Mouse (Mus musculus): ENCODE measurements at regions not wholly inside any gene's neighbourhood (a gene's known extent, or its start where the extent isn't known, plus 50 kb on each side); places are given as distances from the start of the nearest gene placed in this dataset.
"Not testable (repeated sequence)": the region's sequence is repeated elsewhere in the genome, so short reads cannot be mapped to it uniquely, and the experiment has no call there.

- H3K4me1 ChIP-seq (ENCODE audit: control insufficient read depth in 2 of 2, insufficient read depth in 2 of 2, low read length in 2 of 2, poor library complexity in 1 of 2); in situ Hi-C loops (cut with MboI; ENCODE audit: low sequenced_read_pairs in 2 of 2, unreplicated experiment in 2 of 2); H3K36me3 ChIP-seq (ENCODE audit: control insufficient read depth, insufficient read depth, low read length, poor library complexity, severe bottlenecking); DNase-seq (ENCODE audit: low read depth, low spot score); H3K9ac ChIP-seq (ENCODE audit: insufficient read depth, low read depth, low read length, poor library complexity, severe bottlenecking); H3K4me3 ChIP-seq (ENCODE audit: insufficient read depth in 1 of 2, low read depth in 1 of 2, low read length in 2 of 2, poor library complexity in 1 of 2, severe bottlenecking in 1 of 2); H3K9me3 ChIP-seq (ENCODE audit: control insufficient read depth, insufficient read depth, low read depth, low read length); H3K27ac ChIP-seq (ENCODE audit: insufficient read depth, low read depth, low read length, poor library complexity, severe bottlenecking): not testable (repeated sequence)
These were observed 1214.2 kb downstream of the Adam6a start for GRCm38 (mm10) chr12:114757948-114758347.

DNA sequence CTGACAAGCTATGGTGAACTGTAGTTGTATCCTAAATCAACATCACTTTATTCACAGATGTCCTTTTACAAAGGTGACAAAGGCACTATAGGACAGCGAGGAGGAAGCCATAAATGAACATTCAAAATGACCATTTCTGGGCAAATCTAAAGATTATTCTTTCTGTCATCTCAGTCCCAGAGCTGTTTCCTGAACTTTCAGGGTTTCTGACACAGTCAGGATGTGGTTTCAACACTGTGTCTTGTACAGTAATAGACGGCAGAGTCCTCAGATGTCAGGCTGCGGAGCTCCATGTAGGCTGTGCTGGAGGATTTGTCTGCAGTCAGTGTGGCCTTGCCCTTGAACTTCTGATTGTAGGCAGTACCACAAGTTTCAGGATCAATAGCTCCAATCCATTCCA is 1220.5 kb downstream of the Adam6a start:
- H3K36me3 ChIP-seq (ENCODE audit: control insufficient read depth, insufficient read depth, low read length, poor library complexity, severe bottlenecking); H3K4me1 ChIP-seq (ENCODE audit: control insufficient read depth in 2 of 2, insufficient read depth in 2 of 2, low read length in 2 of 2, poor library complexity in 1 of 2); H3K9me3 ChIP-seq (ENCODE audit: control insufficient read depth, insufficient read depth, low read depth, low read length); H3K27ac ChIP-seq (ENCODE audit: insufficient read depth, low read depth, low read length, poor library complexity, severe bottlenecking); in situ Hi-C loops (cut with MboI; ENCODE audit: low sequenced_read_pairs in 2 of 2, unreplicated experiment in 2 of 2); H3K4me3 ChIP-seq (ENCODE audit: insufficient read depth in 1 of 2, low read depth in 1 of 2, low read length in 2 of 2, poor library complexity in 1 of 2, severe bottlenecking in 1 of 2); DNase-seq (ENCODE audit: low read depth, low spot score); H3K9ac ChIP-seq (ENCODE audit: insufficient read depth, low read depth, low read length, poor library complexity, severe bottlenecking): not testable (repeated sequence)

- H3K27ac ChIP-seq (ENCODE audit: insufficient read depth, low read depth, low read length, poor library complexity, severe bottlenecking): not testable (repeated sequence)
- in situ Hi-C loops (cut with MboI; ENCODE audit: low sequenced_read_pairs in 2 of 2, unreplicated experiment in 2 of 2): loop anchor here in 1 of 2 experiments (10.0 kb wide), 1 partner anchor 101 kb away; no protein-coding TSS in a partner anchor
These were observed 1231.7 kb downstream of the Adam6a start for GRCm38 (mm10) chr12:114775414-114775813.

DNA sequence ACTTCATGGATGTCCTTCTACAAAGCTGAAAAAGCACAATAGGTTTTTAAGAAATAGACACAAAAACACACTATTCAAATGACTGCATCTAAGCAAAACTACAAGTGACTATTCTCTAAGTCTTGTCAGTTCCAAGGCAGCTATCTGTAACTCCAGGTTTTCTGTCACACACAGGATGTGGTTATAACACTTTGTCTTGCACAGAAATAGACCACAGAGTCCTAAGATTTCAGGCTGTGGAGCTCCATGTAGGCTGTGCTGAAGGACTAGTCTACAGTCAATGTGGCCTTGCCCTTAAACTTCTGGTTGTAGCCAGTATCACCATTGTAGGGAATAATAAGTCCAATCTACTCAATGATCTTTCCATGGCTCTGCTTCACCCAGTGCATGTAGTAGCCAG is 1243.1 kb upstream of the Zfp386 start:
- Histone ChIP-seq H3K9me3 (ENCODE audit: control insufficient read depth, insufficient read depth, low read depth, low read length) (no peaks in the 10 kb centered on the region), H3K27ac (ENCODE audit: insufficient read depth, low read depth, low read length, poor library complexity, severe bottlenecking) (no peak overlapping the region), H3K9ac (ENCODE audit: insufficient read depth, low read depth, low read length, poor library complexity, severe bottlenecking) (no peak overlapping the region), H3K36me3 (ENCODE audit: control insufficient read depth, insufficient read depth, low read length, poor library complexity, severe bottlenecking) (no peaks in the 10 kb centered on the region), H3K4me1 (ENCODE audit: control insufficient read depth in 2 of 2, insufficient read depth in 2 of 2, low read length in 2 of 2, poor library complexity in 1 of 2) (no peaks in the 10 kb centered on the region), H3K4me3 (ENCODE audit: insufficient read depth in 1 of 2, low read depth in 1 of 2, low read length in 2 of 2, poor library complexity in 1 of 2, severe bottlenecking in 1 of 2) (no peak overlapping the region)
- DNase-seq (ENCODE audit: low read depth, low spot score): no peak
- in situ Hi-C loops (cut with MboI; ENCODE audit: low sequenced_read_pairs in 2 of 2, unreplicated experiment in 2 of 2): loop anchor here in 1 of 2 experiments (10.0 kb wide), 1 partner anchor 110 kb away; no protein-coding TSS in a partner anchor
- TF ChIP-seq ZC3H11A (IDR thresholded peaks at IDR 0.05; ENCODE audit: borderline replicate concordance, low read depth, low read length): no peak
- TF ChIP-seq ZNF384 (IDR thresholded peaks at IDR 0.05; ENCODE audit: low read depth, low read length): no peak
- TF ChIP-seq HCFC1 (IDR thresholded peaks at IDR 0.05; ENCODE audit: borderline replicate concordance, insufficient read depth, low read length): no peak
- no peak for TF ChIP-seq MAFK (IDR thresholded peaks at IDR 0.05; ENCODE audit: insufficient read depth, low read depth, low read length)
- no peak for TF ChIP-seq CHD2 (IDR thresholded peaks at IDR 0.05; ENCODE audit: low read depth, low read length)

More at GRCm38 (mm10) chr12:114775414-114775813, 1231.7 kb downstream of the Adam6a start:
- H3K4me1 ChIP-seq (ENCODE audit: control insufficient read depth in 2 of 2, insufficient read depth in 2 of 2, low read length in 2 of 2, poor library complexity in 1 of 2); H3K4me3 ChIP-seq (ENCODE audit: insufficient read depth in 1 of 2, low read depth in 1 of 2, low read length in 2 of 2, poor library complexity in 1 of 2, severe bottlenecking in 1 of 2); H3K9ac ChIP-seq (ENCODE audit: insufficient read depth, low read depth, low read length, poor library complexity, severe bottlenecking); H3K36me3 ChIP-seq (ENCODE audit: control insufficient read depth, insufficient read depth, low read length, poor library complexity, severe bottlenecking); H3K9me3 ChIP-seq (ENCODE audit: control insufficient read depth, insufficient read depth, low read depth, low read length); DNase-seq (ENCODE audit: low read depth, low spot score): not testable (repeated sequence)

- Histone ChIP-seq H3K27ac (ENCODE audit: insufficient read depth, low read depth, low read length, poor library complexity, severe bottlenecking) (no peak overlapping the region), H3K9ac (ENCODE audit: insufficient read depth, low read depth, low read length, poor library complexity, severe bottlenecking) (no peak overlapping the region), H3K4me3 (ENCODE audit: insufficient read depth in 1 of 2, low read depth in 1 of 2, low read length in 2 of 2, poor library complexity in 1 of 2, severe bottlenecking in 1 of 2) (no peak overlapping the region), H3K9me3 (ENCODE audit: control insufficient read depth, insufficient read depth, low read depth, low read length) (no peaks in the 10 kb centered on the region), H3K36me3 (ENCODE audit: control insufficient read depth, insufficient read depth, low read length, poor library complexity, severe bottlenecking) (no peaks in the 10 kb centered on the region), H3K4me1 (ENCODE audit: control insufficient read depth in 2 of 2, insufficient read depth in 2 of 2, low read length in 2 of 2, poor library complexity in 1 of 2) (no peaks in the 10 kb centered on the region)
- DNase-seq (ENCODE audit: low read depth, low spot score): no peak
- in situ Hi-C loops (cut with MboI; ENCODE audit: low sequenced_read_pairs in 2 of 2, unreplicated experiment in 2 of 2): loop anchor here (5.0 to 10.0 kb wide), 2 partner anchors 103 to 114 kb away; no protein-coding TSS in a partner anchor
- TF ChIP-seq MAFK (IDR thresholded peaks at IDR 0.05; ENCODE audit: insufficient read depth, low read depth, low read length) (no peak), HCFC1 (IDR thresholded peaks at IDR 0.05; ENCODE audit: borderline replicate concordance, insufficient read depth, low read length) (no peak), ZNF384 (IDR thresholded peaks at IDR 0.05; ENCODE audit: low read depth, low read length) (no peak), ZC3H11A (IDR thresholded peaks at IDR 0.05; ENCODE audit: borderline replicate concordance, low read depth, low read length) (no peak), CHD2 (IDR thresholded peaks at IDR 0.05; ENCODE audit: low read depth, low read length) (no peak)
These were observed 1238.3 kb upstream of the Zfp386 start for GRCm38 (mm10) chr12:114809186-114809585.

- H3K9me3 ChIP-seq (ENCODE audit: control insufficient read depth, insufficient read depth, low read depth, low read length); H3K36me3 ChIP-seq (ENCODE audit: control insufficient read depth, insufficient read depth, low read length, poor library complexity, severe bottlenecking); H3K9ac ChIP-seq (ENCODE audit: insufficient read depth, low read depth, low read length, poor library complexity, severe bottlenecking); DNase-seq (ENCODE audit: low read depth, low spot score); H3K27ac ChIP-seq (ENCODE audit: insufficient read depth, low read depth, low read length, poor library complexity, severe bottlenecking); H3K4me3 ChIP-seq (ENCODE audit: insufficient read depth in 1 of 2, low read depth in 1 of 2, low read length in 2 of 2, poor library complexity in 1 of 2, severe bottlenecking in 1 of 2); H3K4me1 ChIP-seq (ENCODE audit: control insufficient read depth in 2 of 2, insufficient read depth in 2 of 2, low read length in 2 of 2, poor library complexity in 1 of 2): not testable (repeated sequence)
- in situ Hi-C loops (cut with MboI; ENCODE audit: low sequenced_read_pairs in 2 of 2, unreplicated experiment in 2 of 2): loop anchor here (5.0 kb wide), 1 partner anchor 120 kb away; no protein-coding TSS in a partner anchor
These were observed 1230.7 kb upstream of the Zfp386 start for GRCm38 (mm10) chr12:114816858-114817257.

Data from ES-E14 (cell line).